Mouse (Mus musculus) testis, postnatal 10 days (tissue): ENCODE results near the gene Olfr1309.
"Not testable (repeated sequence)": the region's sequence is repeated elsewhere in the genome, so short reads cannot be mapped to it uniquely, and the experiment has no call there.

ENCODE experiments used
- DNase-seq: peaks from one replicate; pipeline ENCODE4 v3.0.0; 2021; ENCODE audit warnings: low spot score

Olfr1309 gene

GRCm38 (mm10) chr2:111990181-111990580 is at the start of gene Olfr1309:
Gene Olfr1309, minus strand, starts transcription at chr2:111990281.
- no peak for DNase-seq

GRCm38 (mm10) chr2:112026971-112027370 is 36.9 kb upstream of the Olfr1309 start:
- DNase-seq, result not testable (repeated sequence)

GRCm38 (mm10) chr2:112024312-112024711 is 34.2 kb upstream of the Olfr1309 start, which contains the start of gene Olfr1311:
Gene Olfr1311, minus strand, starts transcription at chr2:112024412.
- DNase-seq, result no peak

- DNase-seq, result no peak
These were observed 24.8 kb upstream of the Olfr1309 start for GRCm38 (mm10) chr2:112014900-112015299.

- no peak for DNase-seq
These were observed 22.5 kb upstream of the Olfr1309 start, which contains the start of gene Olfr1310 for GRCm38 (mm10) chr2:112012608-112013007. Gene Olfr1310, minus strand, starts transcription at chr2:112012708.

- no peak for DNase-seq
These were observed 25.2 kb downstream of the Olfr1309 start, which contains the start of gene Olfr1308 for GRCm38 (mm10) chr2:111964844-111965243. Gene Olfr1308, minus strand, starts transcription at chr2:111964944.

GRCm38 (mm10) chr2:111949340-111949739 is 40.7 kb downstream of the Olfr1309 start, which contains the start of gene Olfr1307:
Gene Olfr1307, minus strand, starts transcription at chr2:111949440.
- DNase-seq, result no peak
